Mouse (Mus musculus) brain, embryonic 14.5 days (tissue): ENCODE results near the gene Pgap3.

Experiments used
- CTCF ChIP-seq: fragments of 200-500 bp; IDR thresholded peaks from 2 replicates; pipeline ENCODE4 v1.5.1; 2012; ENCODE audit warnings: inconsistent platforms, mild to moderate bottlenecking, moderate library complexity, borderline replicate concordance; ENCODE audit not compliant: insufficient read depth, insufficient read length; ENCODE audit errors: extremely low read depth
- POLR2A ChIP-seq: fragments of 200-500 bp; IDR thresholded peaks from 2 replicates; pipeline ENCODE4 v1.6.1; 2012; ENCODE audit warnings: mild to moderate bottlenecking, inconsistent platforms, borderline replicate concordance; ENCODE audit not compliant: poor library complexity, insufficient read depth, insufficient read length, severe bottlenecking; ENCODE audit errors: extremely low read depth

GRCm38 (mm10) chr11:98366290-98366689, 34.0 kb downstream of the Pgap3 start:
- no peak for TF ChIP-seq POLR2A
- no peak for TF ChIP-seq CTCF
